Mouse (Mus musculus) limb, embryonic 10.5 days (tissue): ENCODE results near the gene Ubxn10. TPM values are rescaled to one million over a fixed set of nuclear protein-coding genes. Genes with fewer than 3 reads are reported as not detected.
A peak's percentile ranks its signal among the peaks of the same experiment; 100 is the strongest.

Experiments used
- DNase-seq: peaks from one replicate; pipeline ENCODE4 v3.0.0-alpha.2; 2017; ENCODE audit warnings: low spot score
- H3K27ac ChIP-seq: fragments of 300-500 bp; sonication (generic); 2 replicates; pipeline ENCODE4 v1.5.1; 2016; ENCODE audit warnings: mild to moderate bottlenecking
- H3K27me3 ChIP-seq: fragments of 300-500 bp; sonication (generic); 2 replicates; pipeline ENCODE4 v1.6.1; 2016; ENCODE audit warnings: low read depth, mild to moderate bottlenecking; ENCODE audit not compliant: poor library complexity, severe bottlenecking
- H3K36me3 ChIP-seq: fragments of 300-500 bp; sonication (generic); 2 replicates; pipeline ENCODE4 v1.6.1; 2016; ENCODE audit warnings: mild to moderate bottlenecking, moderate library complexity
- H3K4me1 ChIP-seq: fragments of 300-500 bp; sonication (generic); 2 replicates; pipeline ENCODE4 v1.6.1; 2016
- H3K4me3 ChIP-seq: fragments of 300-500 bp; sonication (generic); 2 replicates; pipeline ENCODE4 v1.5.1; 2016; ENCODE audit warnings: mild to moderate bottlenecking, moderate library complexity
- H3K9me3 ChIP-seq: fragments of 300-500 bp; sonication (generic); replicated peaks from 2 replicates; pipeline ENCODE4 v1.6.1; 2016; ENCODE audit warnings: mild to moderate bottlenecking
- WGBS: fragments of 180-500 bp; shearing (Covaris S2); methylation state at CpG from one replicate; pipeline ENCODE4 v1.1.7; 2016; 5-methylcytosine and 5-hydroxymethylcytosine counted together
- polyA plus RNA-seq: library from polyadenylated mRNA; unstranded; fragments of >200 nt; fragmentation: Nextera tagmentation; extraction: Ambion mirVana; gene quantifications from 2 replicates; pipeline ENCODE4 v1.2.1, GENCODE M21; 2016

Ubxn10 gene
- polyA plus RNA-seq, 1 experiment from 2014 or later = 1.2 TPM

GRCm38 (mm10) chr4:138724354-138725126 lies 12.4 kb downstream of the Ubxn10 start, which contains the start of gene Pla2g2c:
TSS of gene Pla2g2c (plus strand) at chr4:138724792.
- H3K27ac ChIP-seq = peak within 1 kb of the TSS; percentile 87
- H3K27me3 ChIP-seq = peaks cover 2% of the 10 kb centered on the region; the same call in 1 of the 2 replicates
- no peaks in the 10 kb centered on the region for H3K9me3 ChIP-seq
- peaks cover 37% of the 10 kb centered on the region for H3K4me1 ChIP-seq
- no peaks in the 10 kb centered on the region for H3K36me3 ChIP-seq
- 55% methylated on average over 18 of the region's 18 CpGs for WGBS
- H3K4me3 ChIP-seq = peak within 1 kb of the TSS; percentile 50
- no peak for DNase-seq

- peaks cover 2% of the 10 kb centered on the region; the same call in 1 of the 2 replicates for H3K27me3 ChIP-seq
- H3K9me3 ChIP-seq = no peaks in the 10 kb centered on the region
- 63% methylated on average over 15 of the region's 15 CpGs for WGBS
- no peak for DNase-seq
- H3K4me3 ChIP-seq = no peak overlapping the region
- H3K36me3 ChIP-seq = no peaks in the 10 kb centered on the region
- H3K27ac ChIP-seq = no peak overlapping the region; the same call in 1 of the 2 replicates
- peaks cover 32% of the 10 kb centered on the region for H3K4me1 ChIP-seq
These were observed 13.3 kb downstream of the Ubxn10 start for GRCm38 (mm10) chr4:138723493-138724281.

- no peaks in the 10 kb centered on the region for H3K9me3 ChIP-seq
- peaks cover 2% of the 10 kb centered on the region; the same call in 1 of the 2 replicates for H3K27me3 ChIP-seq
- DNase-seq = no peak
- 87% methylated on average over 5 of the region's 5 CpGs for WGBS
- no peaks in the 10 kb centered on the region for H3K36me3 ChIP-seq
- H3K4me3 ChIP-seq = no peak overlapping the region
- no peak overlapping the region for H3K27ac ChIP-seq
- H3K4me1 ChIP-seq = peaks cover 14% of the 10 kb centered on the region
These were observed 17.7 kb downstream of the Ubxn10 start for GRCm38 (mm10) chr4:138719264-138719596.

- H3K9me3 ChIP-seq = no peaks in the 10 kb centered on the region
- peaks cover 9% of the 10 kb centered on the region for H3K4me1 ChIP-seq
- 81% methylated on average over 5 of the region's 5 CpGs for WGBS
- H3K4me3 ChIP-seq = no peak overlapping the region
- H3K36me3 ChIP-seq = no peaks in the 10 kb centered on the region
- no peak overlapping the region for H3K27ac ChIP-seq
- no peak for DNase-seq
- peaks cover 1% of the 10 kb centered on the region; the same call in 1 of the 2 replicates for H3K27me3 ChIP-seq
These were observed 18.2 kb downstream of the Ubxn10 start for GRCm38 (mm10) chr4:138718586-138719263.

GRCm38 (mm10) chr4:138716697-138717096 lies 20.3 kb downstream of the Ubxn10 start:
- peaks cover 8% of the 10 kb centered on the region for H3K4me1 ChIP-seq
- H3K36me3 ChIP-seq = no peaks in the 10 kb centered on the region
- H3K9me3 ChIP-seq = no peaks in the 10 kb centered on the region
- no peak overlapping the region for H3K27ac ChIP-seq
- no peak for DNase-seq
- H3K4me3 ChIP-seq = no peak overlapping the region
- 89% methylated on average over 9 of the region's 9 CpGs for WGBS
- H3K27me3 ChIP-seq = no peaks in the 10 kb centered on the region

- 87% methylated on average over 1 of the region's 1 CpGs for WGBS
- H3K36me3 ChIP-seq = no peaks in the 10 kb centered on the region
These were observed 22.8 kb downstream of the Ubxn10 start for GRCm38 (mm10) chr4:138714186-138714585.

GRCm38 (mm10) chr4:138712621-138713020 lies 24.3 kb downstream of the Ubxn10 start:
- no peak for DNase-seq
- 81% methylated on average over 8 of the region's 8 CpGs for WGBS

More at GRCm38 (mm10) chr4:138714186-138714585, 22.8 kb downstream of the Ubxn10 start:
- no peak for DNase-seq
- Histone ChIP-seq H3K27me3 (no peaks in the 10 kb centered on the region), H3K4me3 (no peak overlapping the region), H3K27ac (no peak overlapping the region), H3K4me1 (peaks cover 8% of the 10 kb centered on the region), H3K9me3 (no peaks in the 10 kb centered on the region)

GRCm38 (mm10) chr4:138712096-138712495 lies 24.9 kb downstream of the Ubxn10 start:
- Histone ChIP-seq H3K36me3 (no peaks in the 10 kb centered on the region), H3K9me3 (no peaks in the 10 kb centered on the region), H3K4me3 (no peak overlapping the region), H3K27me3 (no peaks in the 10 kb centered on the region), H3K4me1 (peaks cover 15% of the 10 kb centered on the region), H3K27ac (no peak overlapping the region)
- no peak for DNase-seq
- WGBS = 84% methylated on average over 11 of the region's 11 CpGs

More at GRCm38 (mm10) chr4:138712621-138713020, 24.3 kb downstream of the Ubxn10 start:
- Histone ChIP-seq H3K36me3 (no peaks in the 10 kb centered on the region), H3K9me3 (no peaks in the 10 kb centered on the region), H3K27me3 (no peaks in the 10 kb centered on the region), H3K4me3 (no peak overlapping the region), H3K4me1 (peaks cover 15% of the 10 kb centered on the region), H3K27ac (no peak overlapping the region)

- Histone ChIP-seq H3K4me1 (peaks cover 15% of the 10 kb centered on the region), H3K9me3 (no peaks in the 10 kb centered on the region), H3K4me3 (no peak overlapping the region), H3K36me3 (no peaks in the 10 kb centered on the region), H3K27me3 (no peaks in the 10 kb centered on the region), H3K27ac (no peak overlapping the region)
- WGBS = 68% methylated on average over 17 of the region's 17 CpGs
- no peak for DNase-seq
These were observed 25.7 kb downstream of the Ubxn10 start for GRCm38 (mm10) chr4:138711051-138711820.

GRCm38 (mm10) chr4:138710633-138711032 lies 26.3 kb downstream of the Ubxn10 start:
- no peak for DNase-seq
- Histone ChIP-seq H3K4me3 (no peak overlapping the region), H3K36me3 (no peaks in the 10 kb centered on the region), H3K9me3 (no peaks in the 10 kb centered on the region), H3K27me3 (no peaks in the 10 kb centered on the region), H3K4me1 (peaks cover 15% of the 10 kb centered on the region), H3K27ac (no peak overlapping the region)
- 93% methylated on average over 11 of the region's 11 CpGs for WGBS

- DNase-seq = no peak
- WGBS = 76% methylated on average over 7 of the region's 7 CpGs
- H3K27ac ChIP-seq = no peak overlapping the region
- no peaks in the 10 kb centered on the region for H3K9me3 ChIP-seq
- H3K27me3 ChIP-seq = no peaks in the 10 kb centered on the region
- H3K36me3 ChIP-seq = no peaks in the 10 kb centered on the region
- H3K4me3 ChIP-seq = no peak overlapping the region
- peaks cover 15% of the 10 kb centered on the region for H3K4me1 ChIP-seq
These were observed 27.0 kb downstream of the Ubxn10 start for GRCm38 (mm10) chr4:138709944-138710343.

GRCm38 (mm10) chr4:138709246-138709645 lies 27.7 kb downstream of the Ubxn10 start:
- 85% methylated on average over 11 of the region's 11 CpGs for WGBS
- Histone ChIP-seq H3K4me1 (peaks cover 15% of the 10 kb centered on the region), H3K4me3 (no peak overlapping the region), H3K9me3 (no peaks in the 10 kb centered on the region), H3K27ac (no peak overlapping the region), H3K27me3 (no peaks in the 10 kb centered on the region), H3K36me3 (no peaks in the 10 kb centered on the region)
- no peak for DNase-seq
